ENCODE assay signal across 16 mouse cellular contexts in the genomic region with DNA sequence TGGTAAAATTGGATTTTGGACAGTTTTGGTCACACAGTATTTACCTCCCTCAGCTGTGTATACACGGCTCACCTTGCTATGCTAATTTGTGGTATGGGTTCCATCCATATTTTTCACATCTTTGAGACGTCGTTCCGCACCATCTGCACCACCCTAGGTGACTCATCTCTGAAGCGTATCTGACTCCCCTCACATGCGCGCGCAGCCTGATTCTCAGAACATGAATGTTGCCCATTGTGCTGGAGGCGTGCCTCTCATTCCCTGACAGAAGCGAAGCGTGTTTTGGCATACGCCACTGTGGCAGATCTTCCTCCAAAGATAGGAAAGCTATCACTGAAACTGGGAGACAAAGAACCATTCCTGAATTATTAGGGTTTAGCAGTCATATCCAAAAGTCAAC. TPM values are rescaled to one million over a fixed set of nuclear protein-coding genes. Genes with fewer than 3 reads are reported as not detected.
DNase-seq lines count a peak whose midpoint lies in the region; ATAC-seq and TF ChIP-seq lines count a peak whose summit lies in the region.
"Had no signal": no experiment of that assay in that cellular context is flagged by ENCODE, and none has a peak within 500 bp of the region (broad histone marks: within the 10 kb centered on the region; RNA-seq: fewer than 3 reads in every experiment).

No protein-coding gene starts in this region.

- no peak overlapping the region for H3K4me3 ChIP-seq in liver, postnatal 0 days (ENCODE audit: low read depth, low read length)
- H3K4me3 ChIP-seq: embryonic facial prominence, embryonic 12.5 days; heart, embryonic 13.5 days; limb, embryonic 13.5 days; midbrain, embryonic 13.5 days had no signal

- peak; percentile 62 for ATAC-seq in CD4-positive, CD25-positive, alpha-beta regulatory T cell, adult 4 months
- peak; percentile 91 for ATAC-seq in frontal cortex, adult (ENCODE audit: low TSS enrichment)
- ATAC-seq in liver, postnatal 0 days = no peak
- ATAC-seq: midbrain, embryonic 13.5 days had no signal

- no peak overlapping the region for H3K9ac ChIP-seq in liver, postnatal 0 days (replicated peaks)
- H3K9ac ChIP-seq: embryonic facial prominence, embryonic 12.5 days; heart, embryonic 13.5 days; hindbrain, embryonic 14.5 days; limb, embryonic 13.5 days; midbrain, embryonic 13.5 days had no signal

- TF ChIP-seq EP300 in liver, postnatal 0 days (IDR thresholded peaks at IDR 0.05; ENCODE audit: low read depth) = no peak

- no peaks in the 10 kb centered on the region for H3K36me3 ChIP-seq in liver, postnatal 0 days (replicated peaks; ENCODE audit: insufficient read depth, low read length)
- H3K36me3 ChIP-seq: embryonic facial prominence, embryonic 12.5 days; heart, embryonic 13.5 days; limb, embryonic 13.5 days; midbrain, embryonic 13.5 days had no signal

- no peak for TF ChIP-seq CTCF in liver, postnatal 0 days (IDR thresholded peaks at IDR 0.05; ENCODE audit: low read depth)

- no peaks in the 10 kb centered on the region for H3K9me3 ChIP-seq in liver, postnatal 0 days (ENCODE audit: low read length)
- H3K9me3 ChIP-seq: embryonic facial prominence, embryonic 12.5 days; heart, embryonic 13.5 days; limb, embryonic 13.5 days; midbrain, embryonic 13.5 days had no signal

- peaks cover 3% of the 10 kb centered on the region; the same call in 1 of the 2 replicates for H3K4me1 ChIP-seq in liver, postnatal 0 days (ENCODE audit: insufficient read depth)

- 86% methylated on average over 12 of the region's 12 CpGs for WGBS in liver, postnatal 0 days (ENCODE audit: insufficient replicate concordance)

- peak; percentile 89 for DNase-seq in layer of hippocampus, adult 9-11 months
- peak; percentile 72 for DNase-seq in right cerebral cortex, adult 18-20 months
- no peak for DNase-seq in urinary bladder, postnatal 25 days (ENCODE audit: low spot score)
- DNase-seq in cerebellum, postnatal 25 days = no peak
- DNase-seq in thymus, postnatal 10 days (ENCODE audit: low spot score in 2 of 2) = no peak
- DNase-seq in liver, postnatal 0 days = no peak
- DNase-seq: cerebellum, adult 9-10 months had no signal

- no peaks in the 10 kb centered on the region for H3K27me3 ChIP-seq in liver, postnatal 0 days (ENCODE audit: insufficient read depth, low read length)
- H3K27me3 ChIP-seq: embryonic facial prominence, embryonic 12.5 days had no signal

- H3K27ac ChIP-seq in liver, postnatal 0 days (ENCODE audit: low read depth) = no peak overlapping the region
- H3K27ac ChIP-seq: embryonic facial prominence, embryonic 12.5 days; heart, embryonic 13.5 days; hindbrain, embryonic 14.5 days; kidney, postnatal 0 days; limb, embryonic 13.5 days; midbrain, embryonic 13.5 days; stomach, postnatal 0 days had no signal

- H3K4me2 ChIP-seq in liver, postnatal 0 days (ENCODE audit: low read depth, low read length) = no peak overlapping the region
- H3K4me2 ChIP-seq: embryonic facial prominence, embryonic 12.5 days; heart, embryonic 13.5 days; hindbrain, embryonic 14.5 days; limb, embryonic 13.5 days; midbrain, embryonic 13.5 days had no signal

RNA-seq across cellular contexts. Expression of gene Bach2, which starts 21.0 kb away (rescaled TPM):
- polyA plus RNA-seq in CD4-positive, CD25-positive, alpha-beta regulatory T cell, adult 4 months (2017; shearing (Covaris generic)) = 10 to 100 TPM; 21.5 to 23.6 TPM
- 2.7 and 4.3 TPM in 2 replicates for polyA plus RNA-seq in liver, postnatal 0 days (2015; fragmentation: Nextera tagmentation; extraction: Ambion mirVana)

Comparison
In these comparisons a context has a peak if more than half of its experiments do, and no peak if none do; other contexts are left out.
1. DNase-seq: peak in layer of hippocampus, adult 9-11 months (single experiment) and right cerebral cortex, adult 18-20 months (single experiment); none in urinary bladder, postnatal 25 days (single experiment), cerebellum, postnatal 25 days (0 of 2), thymus, postnatal 10 days (0 of 2) and liver, postnatal 0 days (single experiment).